Mouse (Mus musculus) MEL (cell line): ENCODE measurements around the gene Tgfbi. TPM values are rescaled to one million over a fixed set of nuclear protein-coding genes. Genes with fewer than 3 reads are reported as not detected.

ENCODE experiments used
- polyA plus RNA-seq, 2 experiments: library from polyadenylated mRNA; stranded (reverse) in 1 of 2; unstranded in 1 of 2; fragments of >175 nt in 1 of 2; fragments of >200 nt in 1 of 2; gene quantifications; 2 replicates each; pipeline versions ENCODE4 v1.2.1 to v1.2.4; 2012; ENCODE audit warnings: low replicate concordance in 2 of 2, low read depth in 1 of 2; ENCODE audit not compliant: insufficient read length in 2 of 2, insufficient read depth in 1 of 2, missing spikeins in 1 of 2
- total RNA-seq: library from RNA; depleted of rRNA; stranded (reverse); fragments of 300-350 nt; gene quantifications from 2 replicates; pipeline ENCODE4 v1.2.3, GENCODE M21; 2012; rRNA removed

The Tgfbi gene
- total and polyA plus RNA-seq, 3 experiments: not detected

Other genes starting within 250 kb of the Tgfbi start
- gene Gm3045, start 182.9 kb upstream of the Tgfbi start, total RNA-seq: not detected in 2 replicates
- gene Gm3045, start 182.9 kb upstream of the Tgfbi start, polyA plus RNA-seq: not detected
- gene Slc25a48, start 171.2 kb upstream of the Tgfbi start, total RNA-seq: not detected in 2 replicates
- not detected for gene Slc25a48, start 171.2 kb upstream of the Tgfbi start, polyA plus RNA-seq
- not detected in 2 replicates for gene Il9, start 127.3 kb upstream of the Tgfbi start, total RNA-seq
- gene Il9, start 127.3 kb upstream of the Tgfbi start, polyA plus RNA-seq: not detected
- gene Fbxl21, start 87.1 kb upstream of the Tgfbi start, total RNA-seq: not detected in 2 replicates
- not detected for gene Fbxl21, start 87.1 kb upstream of the Tgfbi start, polyA plus RNA-seq
- gene Lect2, start 61.0 kb upstream of the Tgfbi start, total RNA-seq: not detected in 2 replicates
- not detected for gene Lect2, start 61.0 kb upstream of the Tgfbi start, polyA plus RNA-seq
- gene Smad5, start 93.5 kb downstream of the Tgfbi start, total RNA-seq: 7.8 and 8.0 TPM in 2 replicates
- 10 to 100 TPM in 1 of 2 experiments, not detected in 1; 11.3 TPM for gene Smad5, start 93.5 kb downstream of the Tgfbi start, polyA plus RNA-seq
- gene Gm45623, start 144.3 kb downstream of the Tgfbi start, total RNA-seq: not detected in 2 replicates
- gene Gm45623, start 144.3 kb downstream of the Tgfbi start, polyA plus RNA-seq: not detected